Mouse (Mus musculus) CH12.LX (cell line): Measurements from ENCODE around the gene Ddah2. TPM values are rescaled to one million over a fixed set of nuclear protein-coding genes. Genes with fewer than 3 reads are reported as not detected.

Experiments
- DNase-seq: peaks from one replicate; pipeline ENCODE4 v3.0.0-alpha.2; 2013; ENCODE audit errors: extremely low read depth
- H3K27ac ChIP-seq: 2 replicates; pipeline ENCODE4 v1.5.1; 2012; ENCODE audit warnings: low read depth, mild to moderate bottlenecking, control low read depth, moderate library complexity; ENCODE audit not compliant: insufficient read depth
- H3K27me3 ChIP-seq: replicated peaks from 2 replicates; pipeline ENCODE3; 2012; ENCODE audit warnings: inconsistent platforms
- H3K36me3 ChIP-seq, 2 experiments: replicated peaks in 1 of 2; 2 replicates each; pipeline versions ENCODE3 to v1.6.1; 2012; ENCODE audit warnings: inconsistent platforms in 1 of 2, low read length in 1 of 2, mild to moderate bottlenecking in 1 of 2, mixed read lengths in 1 of 2, moderate library complexity in 1 of 2; ENCODE audit not compliant: control insufficient read depth in 1 of 2, insufficient read depth in 1 of 2
- H3K4me1 ChIP-seq, 2 experiments: 2 replicates each; pipeline ENCODE4 v1.6.1; 2012; ENCODE audit warnings: inconsistent platforms in 1 of 2, moderate library complexity in 1 of 2; ENCODE audit not compliant: insufficient read depth in 2 of 2, control insufficient read depth in 1 of 2
- H3K4me2 ChIP-seq: 2 replicates; pipeline ENCODE4 v1.6.1; 2012; ENCODE audit warnings: low read depth, mild to moderate bottlenecking, control low read depth; ENCODE audit not compliant: poor library complexity, insufficient read depth, severe bottlenecking
- H3K4me3 ChIP-seq, 3 experiments: fragments of 150-350 bp in 1 of 3; sonication (generic) in 1 of 3; replicated peaks in 1 of 3; 2 replicates each; pipeline versions ENCODE3 to v1.5.1; 2011 to 2012; ENCODE audit warnings: low read depth in 2 of 3, low read length in 2 of 3, mild to moderate bottlenecking in 2 of 3, moderate library complexity in 2 of 3, control low read depth in 1 of 3, improper control_type of control experiment in 1 of 3, inconsistent platforms in 1 of 3, mixed read lengths in 1 of 3; ENCODE audit not compliant: poor library complexity in 1 of 3
- H3K79me2 ChIP-seq: replicated peaks from 2 replicates; pipeline ENCODE4 v1.6.1; 2012; ENCODE audit warnings: mild to moderate bottlenecking, moderate library complexity; ENCODE audit not compliant: control insufficient read depth, poor library complexity, insufficient read depth, severe bottlenecking; ENCODE audit errors: extremely low read depth
- H3K9ac ChIP-seq: 2 replicates; pipeline ENCODE4 v1.6.1; 2012; ENCODE audit warnings: low read depth, mild to moderate bottlenecking, control low read depth, moderate library complexity; ENCODE audit not compliant: insufficient read depth
- H3K9me3 ChIP-seq: replicated peaks from 2 replicates; pipeline ENCODE3; 2012; ENCODE audit warnings: low read length, inconsistent platforms, mixed read lengths
- CTCF ChIP-seq, 2 experiments: IDR thresholded peaks in 1 of 2; conservative IDR thresholded peaks in 1 of 2; 2 replicates each; pipeline ENCODE4 v1.5.1; 2011 to 2012; ENCODE audit warnings: low read depth in 2 of 2, low read length in 2 of 2, improper control_type of control experiment in 1 of 2, inconsistent platforms in 1 of 2, mild to moderate bottlenecking in 1 of 2, moderate library complexity in 1 of 2
- E2F4 ChIP-seq: IDR thresholded peaks from 2 replicates; pipeline ENCODE4 v1.6.1; 2011; ENCODE audit warnings: low read depth, low read length, improper control_type of control experiment; ENCODE audit not compliant: insufficient replicate concordance
- ELF1 ChIP-seq: IDR thresholded peaks from 2 replicates; pipeline ENCODE4 v1.6.1; 2014; ENCODE audit warnings: low read depth, mild to moderate bottlenecking, inconsistent platforms, low read length, improper control_type of control experiment
- EP300 ChIP-seq: IDR thresholded peaks from 2 replicates; pipeline ENCODE4 v1.6.1; 2011; ENCODE audit warnings: low read length, improper control_type of control experiment
- HCFC1 ChIP-seq: IDR thresholded peaks from 2 replicates; pipeline ENCODE4 v1.6.1; 2012; ENCODE audit warnings: low read depth, mild to moderate bottlenecking, inconsistent platforms, low read length, improper control_type of control experiment
- JUN ChIP-seq: IDR thresholded peaks from 2 replicates; pipeline ENCODE4 v1.6.1; 2011; ENCODE audit warnings: low read depth, mild to moderate bottlenecking, low read length, improper control_type of control experiment, moderate library complexity; ENCODE audit not compliant: insufficient read depth
- KAT2A ChIP-seq: IDR thresholded peaks from 2 replicates; pipeline ENCODE4 v1.6.1; 2012; ENCODE audit warnings: low read length, improper control_type of control experiment, inconsistent platforms; ENCODE audit not compliant: insufficient replicate concordance
- MAX ChIP-seq: IDR thresholded peaks from 2 replicates; pipeline ENCODE4 v1.6.1; 2011; ENCODE audit warnings: low read length, improper control_type of control experiment
- MAZ ChIP-seq: IDR thresholded peaks from 2 replicates; pipeline ENCODE4 v1.6.1; 2012; ENCODE audit warnings: low read depth, mild to moderate bottlenecking, inconsistent platforms, low read length, improper control_type of control experiment, moderate library complexity
- MEF2A ChIP-seq: IDR thresholded peaks from 2 replicates; pipeline ENCODE4 v1.6.1; 2014; ENCODE audit warnings: low read depth, mild to moderate bottlenecking, inconsistent platforms, low read length, improper control_type of control experiment, borderline replicate concordance
- NELFE ChIP-seq: IDR thresholded peaks from 2 replicates; pipeline ENCODE4 v1.6.1; 2011; ENCODE audit warnings: low read depth, low read length, improper control_type of control experiment
- POLR2A ChIP-seq: IDR thresholded peaks from 2 replicates; pipeline ENCODE4 v1.6.1; 2011; ENCODE audit warnings: low read depth, mild to moderate bottlenecking, improper control_type of control experiment, low read length
- RAD21 ChIP-seq: IDR thresholded peaks from 2 replicates; pipeline ENCODE4 v1.6.1; 2011; ENCODE audit warnings: low read depth, mild to moderate bottlenecking, low read length, improper control_type of control experiment, moderate library complexity
- RCOR1 ChIP-seq: conservative IDR thresholded peaks from 2 replicates; pipeline ENCODE4 v1.6.1; 2012; ENCODE audit warnings: low read depth, mild to moderate bottlenecking, inconsistent platforms, low read length, improper control_type of control experiment
- TBP ChIP-seq: conservative IDR thresholded peaks from 2 replicates; pipeline ENCODE4 v1.6.1; 2011; ENCODE audit warnings: low read depth, low read length, improper control_type of control experiment
- TCF12 ChIP-seq: IDR thresholded peaks from 2 replicates; pipeline ENCODE4 v1.6.1; 2014; ENCODE audit warnings: low read depth, mild to moderate bottlenecking, inconsistent platforms, low read length, improper control_type of control experiment
- UBTF ChIP-seq: IDR thresholded peaks from 2 replicates; pipeline ENCODE4 v1.6.1; 2012; ENCODE audit warnings: low read depth, mild to moderate bottlenecking, inconsistent platforms, low read length, improper control_type of control experiment, moderate library complexity
- ZC3H11A ChIP-seq: IDR thresholded peaks from 2 replicates; pipeline ENCODE4 v1.6.1; 2012; ENCODE audit warnings: low read depth, mild to moderate bottlenecking, inconsistent platforms, low read length, improper control_type of control experiment
- ZMIZ1 ChIP-seq: IDR thresholded peaks from 2 replicates; pipeline ENCODE4 v1.6.1; 2012; ENCODE audit warnings: low read depth, mild to moderate bottlenecking, inconsistent platforms, low read length, improper control_type of control experiment
- ZNF384 ChIP-seq: IDR thresholded peaks from 2 replicates; pipeline ENCODE4 v1.6.1; 2012; ENCODE audit warnings: low read depth, low read length, improper control_type of control experiment, inconsistent platforms
- dilution Hi-C: fragments of 300-500 bp; cut with MboI; formaldehyde crosslinking; loops from 2 replicates; pipeline ENCODE4 v1.14.3; 2020; ENCODE audit warnings: low sequenced_read_pairs; ENCODE audit not compliant: extremely low pct_unique_long_range_greater_than_20kb, extremely low pct_ligation_motif_present
- in situ Hi-C: fragments of 300-500 bp; cut with MboI; formaldehyde crosslinking; loops from 3 replicates; pipeline ENCODE4 v1.14.3; 2019; ENCODE audit warnings: low sequenced_read_pairs, low pct_ligation_motif_present, low pct_unique_long_range_greater_than_20kb, mixed read lengths
- polyA plus RNA-seq: library from polyadenylated mRNA; unstranded; fragments of >175 nt; gene quantifications from 2 replicates; pipeline ENCODE4 v1.2.1, GENCODE M21; 2012; ENCODE audit warnings: low read depth; ENCODE audit not compliant: insufficient read length
- total RNA-seq, 2 experiments: library from RNA; depleted of rRNA; stranded (reverse); fragments of 300-350 nt in 1 of 2; fragments of >200 nt in 1 of 2; gene quantifications; 2 replicates each; pipeline ENCODE4 v1.2.3; 2012 to 2014

Gene Ddah2
- total and polyA plus RNA-seq, 3 experiments: 0.94 to 4.8 (median 3.4) TPM

DNA sequence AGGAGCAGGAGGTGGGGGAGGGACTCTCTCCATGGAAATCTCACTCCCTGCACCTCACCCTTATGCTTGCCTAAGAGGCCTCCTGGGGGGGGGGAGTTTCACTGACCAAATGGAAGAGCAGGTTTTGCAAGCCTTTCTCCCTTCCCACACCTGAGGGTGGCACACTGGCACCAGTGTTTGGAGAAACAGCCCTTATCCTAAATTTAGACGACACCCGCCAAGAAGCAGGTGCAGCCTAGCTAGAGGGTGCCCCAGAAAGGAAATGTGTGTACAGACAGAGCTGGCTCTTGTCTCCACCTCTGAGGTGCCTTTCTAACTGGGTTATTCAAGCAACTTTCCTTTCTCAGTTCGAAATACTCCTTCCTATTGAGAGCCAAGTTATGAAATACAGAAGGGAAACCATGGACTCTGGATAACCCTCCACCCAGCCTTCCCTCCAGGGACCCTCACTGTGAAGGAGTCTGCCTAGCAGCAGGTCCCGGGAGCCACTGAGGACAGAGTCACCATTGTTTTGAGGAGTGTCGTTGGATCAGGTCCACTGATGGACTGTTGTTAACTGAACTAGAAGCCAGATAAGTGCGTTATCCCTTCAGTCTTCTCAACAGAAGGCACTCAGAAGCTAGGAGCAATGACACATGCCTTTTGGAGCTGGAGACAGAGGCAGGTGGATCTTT, 11.9 kb downstream of the Ddah2 start:
- dilution Hi-C loops: no loop called here
- Histone ChIP-seq H3K27me3 (no peaks in the 10 kb centered on the region), H3K4me3 (no peak overlapping the region), H3K79me2 (no peaks in the 10 kb centered on the region), H3K4me2 (no peak overlapping the region), H3K9me3 (no peaks in the 10 kb centered on the region), H3K9ac (no peak overlapping the region), H3K27ac (no peak overlapping the region), H3K4me1 (0 out of 4 replicates have a peak, but pooled peaks cover 2 to 4% of the 10 kb centered on the region in 2 experiments), H3K36me3 (no peaks in the 10 kb centered on the region)
- TF ChIP-seq ZMIZ1 (no peak), CTCF (conservative IDR thresholded peaks at IDR 0.05 in 1 of 2, IDR thresholded peaks at IDR 0.05 in 1 of 2; ENCODE audit: low read depth in 2 of 2, low read length in 2 of 2) (no peak), JUN (no peak), TCF12 (no peak), RAD21 (no peak), NELFE (no peak), MAZ (no peak), HCFC1 (no peak), EP300 (no peak), E2F4 (no peak), ZNF384 (no peak), MEF2A (no peak), UBTF (no peak), POLR2A (no peak), TBP (no peak)
- no peak for DNase-seq
- in situ Hi-C loops: no loop called here

DNA sequence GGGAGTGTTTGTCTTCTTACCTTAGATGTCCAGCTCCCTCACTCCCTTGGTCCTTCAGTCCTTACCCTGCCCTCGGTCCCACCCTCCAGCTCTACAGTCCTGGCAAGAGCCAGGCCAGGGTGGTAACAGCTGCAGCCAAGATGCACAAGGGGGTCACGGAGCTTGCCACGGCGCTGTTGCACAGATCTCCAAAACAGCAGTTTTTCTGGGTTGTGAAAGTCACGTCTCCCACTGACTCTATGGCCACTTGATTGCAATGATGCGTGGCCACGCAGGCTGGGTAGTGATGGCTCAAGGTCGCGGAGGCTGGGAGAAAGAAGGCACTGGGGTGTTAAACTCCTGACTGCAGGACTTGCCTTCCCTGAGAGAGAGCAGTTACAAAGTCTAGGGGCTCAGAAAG, 12.6 kb downstream of the Ddah2 start:
- Histone ChIP-seq H3K27me3 (no peaks in the 10 kb centered on the region), H3K36me3 (no peaks in the 10 kb centered on the region), H3K4me3 (no peak overlapping the region), H3K27ac (no peak overlapping the region), H3K9ac (no peak overlapping the region), H3K4me2 (no peak overlapping the region), H3K79me2 (no peaks in the 10 kb centered on the region), H3K9me3 (no peaks in the 10 kb centered on the region), H3K4me1 (0 out of 4 replicates have a peak, but pooled peaks cover 2 to 4% of the 10 kb centered on the region in 2 experiments)
- TF ChIP-seq HCFC1 (no peak), RAD21 (no peak), JUN (no peak), ELF1 (no peak), RCOR1 (no peak), UBTF (no peak), ZC3H11A (no peak), KAT2A (no peak), MAX (no peak)
- DNase-seq: no peak
- dilution Hi-C loops (no loop called here), in situ Hi-C loops (no loop called here)
